Mouse (Mus musculus) myocyte (in vitro differentiated cells): ENCODE results near the gene Timp2.

Source experiments
- MYOD1 ChIP-seq, 3 experiments: IDR thresholded peaks; one replicate each; pipeline ENCODE4 v1.6.1; 2011; ENCODE audit warnings: control low read depth in 2 of 3, low read depth in 2 of 3, mild to moderate bottlenecking in 2 of 3, moderate library complexity in 1 of 3; ENCODE audit not compliant: insufficient read length in 2 of 3, control insufficient read depth in 1 of 3
- MYOG ChIP-seq, 3 experiments: IDR thresholded peaks; one replicate each; pipeline ENCODE4 v1.6.1; 2011; ENCODE audit warnings: control low read depth in 2 of 3, low read depth in 2 of 3, mild to moderate bottlenecking in 2 of 3; ENCODE audit not compliant: insufficient read length in 2 of 3, control insufficient read depth in 1 of 3, insufficient read depth in 1 of 3
- POLR2A ChIP-seq: IDR thresholded peaks from one replicate; pipeline ENCODE4 v1.6.1; 2011; ENCODE audit warnings: low read depth, mild to moderate bottlenecking, control low read depth, moderate library complexity; ENCODE audit not compliant: insufficient read length
- POLR2AphosphoS2 ChIP-seq: IDR thresholded peaks from one replicate; pipeline ENCODE4 v1.6.1; 2011; ENCODE audit warnings: low read depth, control low read depth; ENCODE audit not compliant: insufficient read length
- TCF12 ChIP-seq: IDR thresholded peaks from one replicate; pipeline ENCODE4 v1.6.1; 2011; ENCODE audit warnings: mild to moderate bottlenecking, control low read depth; ENCODE audit not compliant: poor library complexity, insufficient read depth, severe bottlenecking
- USF1 ChIP-seq: IDR thresholded peaks from one replicate; pipeline ENCODE4 v1.6.1; 2011; ENCODE audit warnings: low read depth, mild to moderate bottlenecking, control low read depth, moderate library complexity

- peak in 2 of 3 experiments; percentile 78 to 89 for TF ChIP-seq MYOG (IDR thresholded peaks at IDR 0.05; ENCODE audit: control insufficient read depth in 1 of 3, insufficient read depth in 1 of 3, insufficient read length in 2 of 3, low read depth in 2 of 3)
- no peak for TF ChIP-seq POLR2A
- TF ChIP-seq MYOD1 (IDR thresholded peaks at IDR 0.05; ENCODE audit: control insufficient read depth in 1 of 3, insufficient read length in 2 of 3, low read depth in 2 of 3), result peak in 2 of 3 experiments; percentile 75 to 90
- no peak for TF ChIP-seq USF1
- peak; percentile 61 for TF ChIP-seq TCF12
- no peak for TF ChIP-seq POLR2AphosphoS2
Measured at GRCm38 (mm10) chr11:118349494-118349893, 6.0 kb downstream of the Timp2 start.
